Mouse (Mus musculus): ENCODE measurements around the gene Smarcc2. TPM values are rescaled to one million over a fixed set of nuclear protein-coding genes. Genes with fewer than 3 reads are reported as not detected.

The Smarcc2 gene
- polyA plus RNA-seq, 2 experiments: 98.0 to 216 TPM

GRCm38 (mm10) chr10:128511761-128512160, 52.7 kb downstream of the Smarcc2 start:
- TF ChIP-seq POLR2A (IDR thresholded peaks at IDR 0.05; ENCODE audit: borderline replicate concordance, extremely low read depth, insufficient read depth, insufficient read length): no peak
- no peak overlapping the region for H3K4me3 ChIP-seq (replicated peaks; ENCODE audit: low read length)
- no peak overlapping the region for H3K27ac ChIP-seq (replicated peaks; ENCODE audit: low read depth, low read length)
- H3K9ac ChIP-seq (ENCODE audit: low read depth, low read length, severe bottlenecking): no peak overlapping the region
- no peak for ATAC-seq (ENCODE audit: low FRiP score, low read depth)
- H3K36me3 ChIP-seq (ENCODE audit: control insufficient read depth, insufficient read depth, low read length): peaks cover 50% of the 10 kb centered on the region
- WGBS: 81% methylated on average over 12 of the region's 12 CpGs
- no peak overlapping the region for H3K4me2 ChIP-seq (replicated peaks; ENCODE audit: low read depth, low read length, severe bottlenecking)
- no peak for DNase-seq (ENCODE audit: low spot score)
- H3K9me3 ChIP-seq (ENCODE audit: control insufficient read depth, low read length): no peaks in the 10 kb centered on the region
- H3K27me3 ChIP-seq (ENCODE audit: control insufficient read depth, insufficient read depth, low read length): peaks cover 4% of the 10 kb centered on the region; the same call in 1 of the 2 replicates
- H3K4me1 ChIP-seq (ENCODE audit: control insufficient read depth, insufficient read depth, low read length): no peaks in the 10 kb centered on the region

GRCm38 (mm10) chr10:128515044-128515443, 56.0 kb downstream of the Smarcc2 start:
- no peak for DNase-seq (ENCODE audit: low spot score)
- Histone ChIP-seq H3K4me3 (replicated peaks; ENCODE audit: low read length) (no peak overlapping the region), H3K4me2 (replicated peaks; ENCODE audit: low read depth, low read length, severe bottlenecking) (no peak overlapping the region), H3K27me3 (ENCODE audit: control insufficient read depth, insufficient read depth, low read length) (peaks cover 17% of the 10 kb centered on the region; the same call in 1 of the 2 replicates), H3K27ac (replicated peaks; ENCODE audit: low read depth, low read length) (no peak overlapping the region), H3K9ac (ENCODE audit: low read depth, low read length, severe bottlenecking) (no peak overlapping the region), H3K4me1 (ENCODE audit: control insufficient read depth, insufficient read depth, low read length) (no peaks in the 10 kb centered on the region), H3K36me3 (ENCODE audit: control insufficient read depth, insufficient read depth, low read length) (peaks cover 62% of the 10 kb centered on the region), H3K9me3 (ENCODE audit: control insufficient read depth, low read length) (no peaks in the 10 kb centered on the region)
- WGBS: 83% methylated on average over 4 of the region's 4 CpGs
- no peak for ATAC-seq (ENCODE audit: low FRiP score, low read depth)
- no peak for TF ChIP-seq POLR2A (IDR thresholded peaks at IDR 0.05; ENCODE audit: borderline replicate concordance, extremely low read depth, insufficient read depth, insufficient read length)

GRCm38 (mm10) chr10:128516029-128516428, 57.0 kb downstream of the Smarcc2 start:
- H3K4me3 ChIP-seq (replicated peaks; ENCODE audit: low read length): no peak overlapping the region
- no peak overlapping the region; the same call in 1 of the 2 replicates for H3K4me2 ChIP-seq (replicated peaks; ENCODE audit: low read depth, low read length, severe bottlenecking)
- peaks cover 64% of the 10 kb centered on the region for H3K36me3 ChIP-seq (ENCODE audit: control insufficient read depth, insufficient read depth, low read length)
- no peak for TF ChIP-seq POLR2A (IDR thresholded peaks at IDR 0.05; ENCODE audit: borderline replicate concordance, extremely low read depth, insufficient read depth, insufficient read length)
- no peak overlapping the region for H3K27ac ChIP-seq (replicated peaks; ENCODE audit: low read depth, low read length)
- WGBS: 19% methylated on average over 13 of the region's 20 CpGs
- DNase-seq (ENCODE audit: low spot score) (no peak), ATAC-seq (ENCODE audit: low FRiP score, low read depth) (no peak)
- H3K9ac ChIP-seq (ENCODE audit: low read depth, low read length, severe bottlenecking): no peak overlapping the region
- H3K9me3 ChIP-seq (ENCODE audit: control insufficient read depth, low read length): no peaks in the 10 kb centered on the region
- H3K4me1 ChIP-seq (ENCODE audit: control insufficient read depth, insufficient read depth, low read length): no peaks in the 10 kb centered on the region
- peaks cover 17% of the 10 kb centered on the region; the same call in 1 of the 2 replicates for H3K27me3 ChIP-seq (ENCODE audit: control insufficient read depth, insufficient read depth, low read length)

- no peak overlapping the region for H3K27ac ChIP-seq (replicated peaks; ENCODE audit: low read depth, low read length)
- H3K4me1 ChIP-seq (ENCODE audit: control insufficient read depth, insufficient read depth, low read length): no peaks in the 10 kb centered on the region
- DNase-seq (ENCODE audit: low spot score) (no peak), ATAC-seq (ENCODE audit: low FRiP score, low read depth) (no peak)
- H3K36me3 ChIP-seq (ENCODE audit: control insufficient read depth, insufficient read depth, low read length): peaks cover 64% of the 10 kb centered on the region
- no peak overlapping the region for H3K9ac ChIP-seq (ENCODE audit: low read depth, low read length, severe bottlenecking)
- no peak overlapping the region for H3K4me2 ChIP-seq (replicated peaks; ENCODE audit: low read depth, low read length, severe bottlenecking)
- H3K27me3 ChIP-seq (ENCODE audit: control insufficient read depth, insufficient read depth, low read length): peaks cover 17% of the 10 kb centered on the region; the same call in 1 of the 2 replicates
- no peaks in the 10 kb centered on the region for H3K9me3 ChIP-seq (ENCODE audit: control insufficient read depth, low read length)
- TF ChIP-seq POLR2A (IDR thresholded peaks at IDR 0.05; ENCODE audit: borderline replicate concordance, extremely low read depth, insufficient read depth, insufficient read length): no peak
- 26% methylated on average over 6 of the region's 6 CpGs for WGBS
- H3K4me3 ChIP-seq (replicated peaks; ENCODE audit: low read length): no peak overlapping the region
Observed at GRCm38 (mm10) chr10:128516677-128517076, 57.6 kb downstream of the Smarcc2 start.

- Histone ChIP-seq H3K9ac (ENCODE audit: low read depth, low read length, severe bottlenecking) (no peak overlapping the region), H3K36me3 (ENCODE audit: control insufficient read depth, insufficient read depth, low read length) (peaks cover 54% of the 10 kb centered on the region), H3K27me3 (ENCODE audit: control insufficient read depth, insufficient read depth, low read length) (peaks cover 17% of the 10 kb centered on the region; the same call in 1 of the 2 replicates), H3K4me1 (ENCODE audit: control insufficient read depth, insufficient read depth, low read length) (no peaks in the 10 kb centered on the region), H3K27ac (replicated peaks; ENCODE audit: low read depth, low read length) (no peak overlapping the region), H3K9me3 (ENCODE audit: control insufficient read depth, low read length) (no peaks in the 10 kb centered on the region), H3K4me3 (replicated peaks; ENCODE audit: low read length) (no peak overlapping the region), H3K4me2 (replicated peaks; ENCODE audit: low read depth, low read length, severe bottlenecking) (no peak overlapping the region)
- TF ChIP-seq POLR2A (IDR thresholded peaks at IDR 0.05; ENCODE audit: borderline replicate concordance, extremely low read depth, insufficient read depth, insufficient read length): no peak
- peak; percentile 29 for DNase-seq (ENCODE audit: low spot score)
- ATAC-seq (ENCODE audit: low FRiP score, low read depth): no peak
- WGBS: 69% methylated on average over 7 of the region's 7 CpGs
Observed at GRCm38 (mm10) chr10:128518833-128519232, 59.8 kb downstream of the Smarcc2 start.
